Mouse (Mus musculus) midbrain, embryonic 15.5 days (tissue): ENCODE results near the gene Cyp2b19. TPM values are rescaled to one million over a fixed set of nuclear protein-coding genes. Genes with fewer than 3 reads are reported as not detected.
"Not testable (repeated sequence)": the region's sequence is repeated elsewhere in the genome, so short reads cannot be mapped to it uniquely, and the experiment has no call there.

ENCODE experiments used
- ATAC-seq: fragments of 200-750 bp; cut with Nextera tagmentation; replicated peaks from 2 replicates; pipeline ENCODE4 v1.8.0; 2017; ENCODE audit warnings: moderate TSS enrichment
- H3K27ac ChIP-seq: fragments of 300-500 bp; sonication (generic); 2 replicates; pipeline ENCODE4 v1.5.1; 2015; ENCODE audit warnings: mild to moderate bottlenecking, inconsistent platforms
- H3K27me3 ChIP-seq: fragments of 300-500 bp; sonication (generic); replicated peaks from 2 replicates; pipeline ENCODE4 v1.6.1; 2015; ENCODE audit warnings: inconsistent platforms
- H3K36me3 ChIP-seq: fragments of 300-500 bp; sonication (generic); replicated peaks from 2 replicates; pipeline ENCODE4 v1.6.1; 2015; ENCODE audit warnings: inconsistent platforms
- H3K4me1 ChIP-seq: fragments of 300-500 bp; sonication (generic); 2 replicates; pipeline ENCODE4 v1.6.1; 2015; ENCODE audit warnings: inconsistent platforms
- H3K4me2 ChIP-seq: fragments of 300-500 bp; sonication (generic); 2 replicates; pipeline ENCODE4 v1.6.1; 2015; ENCODE audit warnings: inconsistent platforms, mild to moderate bottlenecking, moderate library complexity
- H3K4me3 ChIP-seq: fragments of 300-500 bp; sonication (generic); 2 replicates; pipeline ENCODE4 v1.5.1; 2015; ENCODE audit warnings: mild to moderate bottlenecking, inconsistent platforms
- H3K9ac ChIP-seq: fragments of 300-500 bp; sonication (generic); 2 replicates; pipeline ENCODE4 v1.6.1; 2015; ENCODE audit warnings: mild to moderate bottlenecking, inconsistent platforms
- H3K9me3 ChIP-seq: fragments of 300-500 bp; sonication (generic); 2 replicates; pipeline ENCODE4 v1.6.1; 2016; ENCODE audit warnings: inconsistent platforms
- WGBS: fragments of 180-500 bp; shearing (Covaris S2); methylation state at CpG from one replicate; pipeline ENCODE4 v1.1.7; 2015; ENCODE audit warnings: mixed read lengths; 5-methylcytosine and 5-hydroxymethylcytosine counted together
- polyA plus RNA-seq: library from polyadenylated mRNA; unstranded; fragments of >200 nt; fragmentation: Nextera tagmentation; extraction: Ambion mirVana; gene quantifications from 2 replicates; pipeline ENCODE4 v1.2.1, GENCODE M21; 2015

The Cyp2b19 gene
- polyA plus RNA-seq, 1 experiment from 2014 or later: 1.1 TPM

GRCm38 (mm10) chr7:26780510-26780909 lies 23.6 kb downstream of the Cyp2b19 start:
- peak; percentile 95 for ATAC-seq
- Histone ChIP-seq H3K9ac (no peak overlapping the region), H3K4me3 (peak overlapping the region; percentile 21), H3K27me3 (no peaks in the 10 kb centered on the region), H3K4me2 (peak overlapping the region; percentile 36), H3K36me3 (no peaks in the 10 kb centered on the region), H3K4me1 (peaks cover 9% of the 10 kb centered on the region; the same call in 1 of the 2 replicates), H3K9me3 (no peaks in the 10 kb centered on the region), H3K27ac (peak overlapping the region; percentile 64; the same call in 1 of the 2 replicates)
- WGBS: 1% methylated on average over 11 of the region's 11 CpGs

GRCm38 (mm10) chr7:26780998-26781766 lies 24.2 kb downstream of the Cyp2b19 start:
- peak overlapping the region; percentile 36 for H3K4me2 ChIP-seq
- H3K4me3 ChIP-seq: no peak overlapping the region; the same call in 1 of the 2 replicates
- WGBS: 13% methylated on average over 8 of the region's 8 CpGs
- H3K9ac ChIP-seq: no peak overlapping the region
- peak; percentile 49 for ATAC-seq
- H3K4me1 ChIP-seq: peaks cover 9% of the 10 kb centered on the region; the same call in 1 of the 2 replicates
- H3K27ac ChIP-seq: peak overlapping the region; percentile 64
- H3K9me3 ChIP-seq: no peaks in the 10 kb centered on the region
- H3K36me3 ChIP-seq: no peaks in the 10 kb centered on the region
- H3K27me3 ChIP-seq: no peaks in the 10 kb centered on the region

- Histone ChIP-seq H3K27me3 (no peaks in the 10 kb centered on the region), H3K9ac (no peak overlapping the region), H3K9me3 (no peaks in the 10 kb centered on the region), H3K27ac (no peak overlapping the region), H3K4me3 (no peak overlapping the region), H3K36me3 (no peaks in the 10 kb centered on the region), H3K4me1 (peaks cover 9% of the 10 kb centered on the region; the same call in 1 of the 2 replicates), H3K4me2 (no peak overlapping the region)
- 24% methylated on average over 8 of the region's 8 CpGs for WGBS
- no peak for ATAC-seq
Observed at GRCm38 (mm10) chr7:26781767-26782131, 24.8 kb downstream of the Cyp2b19 start.

GRCm38 (mm10) chr7:26783163-26783562 lies 26.2 kb downstream of the Cyp2b19 start:
- no peaks in the 10 kb centered on the region for H3K27me3 ChIP-seq
- no peak overlapping the region for H3K27ac ChIP-seq
- ATAC-seq: no peak
- H3K4me3 ChIP-seq: no peak overlapping the region
- no peaks in the 10 kb centered on the region for H3K9me3 ChIP-seq
- H3K9ac ChIP-seq: no peak overlapping the region
- 85% methylated on average over 5 of the region's 5 CpGs for WGBS
- no peak overlapping the region for H3K4me2 ChIP-seq
- no peaks in the 10 kb centered on the region for H3K36me3 ChIP-seq
- H3K4me1 ChIP-seq: peaks cover 9% of the 10 kb centered on the region; the same call in 1 of the 2 replicates

- ATAC-seq, H3K9ac ChIP-seq, H3K27ac ChIP-seq, H3K4me3 ChIP-seq, H3K27me3 ChIP-seq, H3K4me1 ChIP-seq, H3K4me2 ChIP-seq, H3K36me3 ChIP-seq, H3K9me3 ChIP-seq: not testable (repeated sequence)
- WGBS: 49% methylated on average over 1 of the region's 1 CpGs
Observed at GRCm38 (mm10) chr7:26786013-26786412, 29.1 kb downstream of the Cyp2b19 start.

- ATAC-seq: no peak
- Histone ChIP-seq H3K27me3 (no peaks in the 10 kb centered on the region), H3K9ac (no peak overlapping the region), H3K4me3 (no peak overlapping the region), H3K9me3 (no peaks in the 10 kb centered on the region), H3K4me1 (no peaks in the 10 kb centered on the region), H3K27ac (no peak overlapping the region), H3K36me3 (no peaks in the 10 kb centered on the region), H3K4me2 (no peak overlapping the region)
- 82% methylated on average over 6 of the region's 6 CpGs for whole genome bisulfite sequencing
Observed at GRCm38 (mm10) chr7:26789984-26790383, 33.0 kb downstream of the Cyp2b19 start.

- Histone ChIP-seq H3K36me3 (no peaks in the 10 kb centered on the region), H3K4me3 (no peak overlapping the region), H3K9ac (no peak overlapping the region), H3K4me1 (no peaks in the 10 kb centered on the region), H3K4me2 (no peak overlapping the region), H3K27ac (no peak overlapping the region), H3K9me3 (no peaks in the 10 kb centered on the region; the same call in 1 of the 2 replicates), H3K27me3 (no peaks in the 10 kb centered on the region)
- no peak for ATAC-seq
Observed at GRCm38 (mm10) chr7:26800104-26800503, 43.2 kb downstream of the Cyp2b19 start.

GRCm38 (mm10) chr7:26800996-26801395 lies 44.1 kb downstream of the Cyp2b19 start:
- Histone ChIP-seq H3K4me1 (no peaks in the 10 kb centered on the region), H3K27me3 (no peaks in the 10 kb centered on the region), H3K9me3 (no peaks in the 10 kb centered on the region; the same call in 1 of the 2 replicates), H3K4me3 (no peak overlapping the region), H3K27ac (no peak overlapping the region), H3K9ac (no peak overlapping the region), H3K4me2 (no peak overlapping the region), H3K36me3 (no peaks in the 10 kb centered on the region)
- no peak for ATAC-seq
- 100% methylated on average over 1 of the region's 1 CpGs for WGBS

- Histone ChIP-seq H3K27me3 (no peaks in the 10 kb centered on the region), H3K27ac (no peak within 1 kb of the TSS), H3K4me1 (no peaks in the 10 kb centered on the region), H3K9me3 (no peaks in the 10 kb centered on the region; the same call in 1 of the 2 replicates), H3K9ac (no peak within 1 kb of the TSS), H3K4me3 (no peak within 1 kb of the TSS), H3K36me3 (no peaks in the 10 kb centered on the region), H3K4me2 (no peak within 1 kb of the TSS)
- no peak for ATAC-seq
- 87% methylated on average over 2 of the region's 2 CpGs for WGBS
Observed at GRCm38 (mm10) chr7:26808592-26808991, 51.6 kb downstream of the Cyp2b19 start, which contains the start of gene Cyp2g1. Cyp2g1 (plus strand) TSS chr7:26808892.

Other genes with a start within 250 kb of the Cyp2b19 start
- gene Nlrp9a, start 222.1 kb upstream of the Cyp2b19 start, polyA plus RNA-seq: not detected in 2 replicates
- not detected in 2 replicates for gene Vmn1r185, start 138.7 kb upstream of the Cyp2b19 start, polyA plus RNA-seq
- not detected in 2 replicates for gene Cyp2b23, start 70.7 kb upstream of the Cyp2b19 start, polyA plus RNA-seq
- gene Cyp2g1, start 51.8 kb downstream of the Cyp2b19 start, polyA plus RNA-seq: not detected in 2 replicates
- 0.60 and 1.3 TPM in 2 replicates for gene Cyp2a5, start 78.2 kb downstream of the Cyp2b19 start, polyA plus RNA-seq
- not detected in 2 replicates for gene Cyp2a22, start 182.2 kb downstream of the Cyp2b19 start, polyA plus RNA-seq